Mouse (Mus musculus) myocyte (in vitro differentiated cells): ENCODE data around the gene Timmdc1. TPM values are rescaled to one million over a fixed set of nuclear protein-coding genes. Genes with fewer than 3 reads are reported as not detected.

ENCODE experiments used
- H3K27me3 ChIP-seq: one replicate; pipeline ENCODE4 v1.6.1; 2011; ENCODE audit not compliant: control insufficient read depth, insufficient read depth, insufficient read length
- H3K36me3 ChIP-seq: one replicate; pipeline ENCODE4 v1.6.1; 2011; ENCODE audit not compliant: control insufficient read depth, insufficient read depth
- H3K4me2 ChIP-seq: one replicate; pipeline ENCODE4 v1.6.1; 2011; ENCODE audit warnings: low read depth, control low read depth
- H3K4me3 ChIP-seq: one replicate; pipeline ENCODE4 v1.5.1; 2011; ENCODE audit warnings: mild to moderate bottlenecking, control low read depth, moderate library complexity
- H3K79me2 ChIP-seq: one replicate; pipeline ENCODE4 v1.6.1; 2011; ENCODE audit not compliant: control insufficient read depth, insufficient read depth
- H3ac ChIP-seq: one replicate; pipeline ENCODE4 v1.6.1; 2011; ENCODE audit not compliant: control insufficient read depth, insufficient read length
- CEBPB ChIP-seq: IDR thresholded peaks from 2 replicates; pipeline ENCODE4 v1.6.1; 2011; ENCODE audit warnings: mild to moderate bottlenecking, moderate library complexity; ENCODE audit not compliant: poor library complexity, insufficient read depth, severe bottlenecking
- E2F4 ChIP-seq: IDR thresholded peaks from one replicate; pipeline ENCODE4 v1.6.1; 2011; ENCODE audit warnings: mild to moderate bottlenecking, control low read depth, moderate library complexity; ENCODE audit not compliant: insufficient read depth
- MAX ChIP-seq: IDR thresholded peaks from one replicate; pipeline ENCODE4 v1.6.1; 2011; ENCODE audit warnings: low read depth, mild to moderate bottlenecking, control low read depth
- MYOD1 ChIP-seq, 3 experiments: IDR thresholded peaks; one replicate each; pipeline ENCODE4 v1.6.1; 2011; ENCODE audit warnings: control low read depth in 2 of 3, low read depth in 2 of 3, mild to moderate bottlenecking in 2 of 3, moderate library complexity in 1 of 3; ENCODE audit not compliant: insufficient read length in 2 of 3, control insufficient read depth in 1 of 3
- MYOG ChIP-seq, 3 experiments: IDR thresholded peaks; one replicate each; pipeline ENCODE4 v1.6.1; 2011; ENCODE audit warnings: control low read depth in 2 of 3, low read depth in 2 of 3, mild to moderate bottlenecking in 2 of 3; ENCODE audit not compliant: insufficient read length in 2 of 3, control insufficient read depth in 1 of 3, insufficient read depth in 1 of 3
- POLR2A ChIP-seq: IDR thresholded peaks from one replicate; pipeline ENCODE4 v1.6.1; 2011; ENCODE audit warnings: low read depth, mild to moderate bottlenecking, control low read depth, moderate library complexity; ENCODE audit not compliant: insufficient read length
- POLR2AphosphoS2 ChIP-seq: IDR thresholded peaks from one replicate; pipeline ENCODE4 v1.6.1; 2011; ENCODE audit warnings: low read depth, control low read depth; ENCODE audit not compliant: insufficient read length
- REST ChIP-seq: IDR thresholded peaks from one replicate; pipeline ENCODE4 v1.6.1; 2011; ENCODE audit warnings: mild to moderate bottlenecking, control low read depth, moderate library complexity; ENCODE audit not compliant: insufficient read depth, insufficient read length
- SRF ChIP-seq: IDR thresholded peaks from one replicate; pipeline ENCODE4 v1.6.1; 2011; ENCODE audit warnings: low read depth; ENCODE audit not compliant: control insufficient read depth, insufficient read length
- TCF12 ChIP-seq: IDR thresholded peaks from one replicate; pipeline ENCODE4 v1.6.1; 2011; ENCODE audit warnings: mild to moderate bottlenecking, control low read depth; ENCODE audit not compliant: poor library complexity, insufficient read depth, severe bottlenecking
- TCF3 ChIP-seq: IDR thresholded peaks from one replicate; pipeline ENCODE4 v1.6.1; 2011; ENCODE audit warnings: low read depth, control low read depth; ENCODE audit not compliant: insufficient read length
- USF1 ChIP-seq: IDR thresholded peaks from one replicate; pipeline ENCODE4 v1.6.1; 2011; ENCODE audit warnings: low read depth, mild to moderate bottlenecking, control low read depth, moderate library complexity
- polyA plus RNA-seq: library from polyadenylated mRNA; unstranded; fragments of >200 nt; fragmentation: generic; extraction: Trizol; gene quantifications from one replicate; pipeline ENCODE4 v1.2.1, GENCODE M21; 2012; ENCODE audit warnings: missing spikeins

Timmdc1 gene
- polyA plus RNA-seq, 1 experiment, result 41.4 TPM

- Histone ChIP-seq H3ac (no peak within 1 kb of the TSS), H3K36me3 (no peaks in the 10 kb centered on the region), H3K27me3 (no peaks in the 10 kb centered on the region), H3K4me3 (no peak within 1 kb of the TSS), H3K4me2 (no peak within 1 kb of the TSS), H3K79me2 (peaks cover 37% of the 10 kb centered on the region)
- no peak for TF ChIP-seq E2F4
- no peak for TF ChIP-seq MYOG (IDR thresholded peaks at IDR 0.05; ENCODE audit: control insufficient read depth in 1 of 3, insufficient read depth in 1 of 3, insufficient read length in 2 of 3, low read depth in 2 of 3)
- TF ChIP-seq POLR2A, result no peak
- no peak for TF ChIP-seq MYOD1 (IDR thresholded peaks at IDR 0.05; ENCODE audit: control insufficient read depth in 1 of 3, insufficient read length in 2 of 3, low read depth in 2 of 3)
- TF ChIP-seq POLR2AphosphoS2, result no peak
- TF ChIP-seq TCF12, result no peak
- no peak for TF ChIP-seq REST
- TF ChIP-seq SRF, result no peak
- no peak for TF ChIP-seq USF1
- TF ChIP-seq CEBPB, result no peak
- no peak for TF ChIP-seq TCF3
Measured at GRCm38 (mm10) chr16:38455511-38456418, 66.7 kb downstream of the Timmdc1 start, which contains the start of gene Cd80. Gene Cd80, plus strand, starts transcription at chr16:38455561.

- no peak for TF ChIP-seq CEBPB
- no peak for TF ChIP-seq POLR2AphosphoS2
- no peak for TF ChIP-seq REST
- no peak for TF ChIP-seq MYOG (IDR thresholded peaks at IDR 0.05; ENCODE audit: control insufficient read depth in 1 of 3, insufficient read depth in 1 of 3, insufficient read length in 2 of 3, low read depth in 2 of 3)
- TF ChIP-seq MAX, result no peak
- TF ChIP-seq POLR2A, result no peak
- TF ChIP-seq USF1, result no peak
- no peak for TF ChIP-seq SRF
- TF ChIP-seq TCF12, result no peak
- no peak for TF ChIP-seq E2F4
- no peak for TF ChIP-seq MYOD1 (IDR thresholded peaks at IDR 0.05; ENCODE audit: control insufficient read depth in 1 of 3, insufficient read length in 2 of 3, low read depth in 2 of 3)
- no peak for TF ChIP-seq TCF3
- Histone ChIP-seq H3K27me3 (no peaks in the 10 kb centered on the region), H3K4me2 (no peak overlapping the region), H3K4me3 (no peak overlapping the region), H3ac (no peak overlapping the region), H3K36me3 (peaks cover 10% of the 10 kb centered on the region), H3K79me2 (peaks cover 29% of the 10 kb centered on the region)
Measured at GRCm38 (mm10) chr16:38454533-38455254, 67.8 kb downstream of the Timmdc1 start.

GRCm38 (mm10) chr16:38453952-38454351 is 68.5 kb downstream of the Timmdc1 start:
- no peak overlapping the region for H3ac ChIP-seq
- H3K4me3 ChIP-seq, result no peak overlapping the region
- H3K36me3 ChIP-seq, result peaks cover 16% of the 10 kb centered on the region
- no peak overlapping the region for H3K4me2 ChIP-seq
- H3K27me3 ChIP-seq, result no peaks in the 10 kb centered on the region
- TF ChIP-seq MAX (no peak), USF1 (no peak), SRF (no peak), MYOD1 (IDR thresholded peaks at IDR 0.05; ENCODE audit: control insufficient read depth in 1 of 3, insufficient read length in 2 of 3, low read depth in 2 of 3) (no peak), TCF3 (no peak), MYOG (IDR thresholded peaks at IDR 0.05; ENCODE audit: control insufficient read depth in 1 of 3, insufficient read depth in 1 of 3, insufficient read length in 2 of 3, low read depth in 2 of 3) (no peak), TCF12 (no peak), POLR2A (no peak), REST (no peak), E2F4 (no peak), POLR2AphosphoS2 (no peak), CEBPB (no peak)
- peaks cover 21% of the 10 kb centered on the region for H3K79me2 ChIP-seq

GRCm38 (mm10) chr16:38453203-38453553 is 69.3 kb downstream of the Timmdc1 start:
- Histone ChIP-seq H3K27me3 (no peaks in the 10 kb centered on the region), H3K4me3 (peak overlapping the region; percentile 82), H3ac (peak overlapping the region; percentile 59), H3K4me2 (peak overlapping the region; percentile 87), H3K36me3 (peaks cover 23% of the 10 kb centered on the region), H3K79me2 (peaks cover 19% of the 10 kb centered on the region)
- TF ChIP-seq POLR2AphosphoS2, result no peak
- no peak for TF ChIP-seq POLR2A
- no peak for TF ChIP-seq REST
- TF ChIP-seq TCF3, result no peak
- no peak for TF ChIP-seq SRF
- no peak for TF ChIP-seq TCF12
- no peak for TF ChIP-seq MAX
- TF ChIP-seq CEBPB, result no peak
- TF ChIP-seq MYOD1 (IDR thresholded peaks at IDR 0.05; ENCODE audit: control insufficient read depth in 1 of 3, insufficient read length in 2 of 3, low read depth in 2 of 3), result no peak
- no peak for TF ChIP-seq MYOG (IDR thresholded peaks at IDR 0.05; ENCODE audit: control insufficient read depth in 1 of 3, insufficient read depth in 1 of 3, insufficient read length in 2 of 3, low read depth in 2 of 3)
- TF ChIP-seq E2F4, result no peak
- no peak for TF ChIP-seq USF1
